18 mouse cellular contexts compared by ENCODE assay signal in genomic region chr2:169286701-169287100, GRCm38 (mm10).
"Had no signal": no experiment of that assay in that cellular context is flagged by ENCODE, and none has a peak within 500 bp of the region (broad histone marks: within the 10 kb centered on the region; RNA-seq: fewer than 3 reads in every experiment).

No protein-coding gene starts in this region.

- H3K27me3 ChIP-seq: liver, embryonic 12.5 days; lung, embryonic 15.5 days; midbrain, embryonic 12.5 days; neural tube, embryonic 13.5 days; neural tube, embryonic 15.5 days; stomach, embryonic 15.5 days had no signal

- H3K36me3 ChIP-seq: liver, embryonic 12.5 days; lung, embryonic 15.5 days; midbrain, embryonic 10.5 days; midbrain, embryonic 12.5 days; neural tube, embryonic 13.5 days; neural tube, embryonic 15.5 days; stomach, embryonic 15.5 days had no signal

- H3K4me3 ChIP-seq: liver, embryonic 12.5 days; lung, embryonic 15.5 days; midbrain, embryonic 10.5 days; midbrain, embryonic 12.5 days; myocyte; neural tube, embryonic 13.5 days; neural tube, embryonic 15.5 days; stomach, embryonic 15.5 days had no signal

- H3K27ac ChIP-seq: liver, embryonic 12.5 days; liver, embryonic 14.5 days; lung, embryonic 15.5 days; midbrain, embryonic 10.5 days; midbrain, embryonic 12.5 days; neural tube, embryonic 13.5 days; neural tube, embryonic 15.5 days; stomach, embryonic 15.5 days; stomach, postnatal 0 days had no signal

- DNase-seq: lung, adult 18-20 months; lung, postnatal 4 days; midbrain, embryonic 14.5 days; retina, postnatal 1 day; right cerebral cortex, adult 18-20 months; right cerebral cortex, postnatal 14 days; thymus, postnatal 14 days; thymus, postnatal 36 days had no signal

- H3K4me1 ChIP-seq: liver, embryonic 12.5 days; lung, embryonic 15.5 days; midbrain, embryonic 10.5 days; midbrain, embryonic 12.5 days; neural tube, embryonic 13.5 days; neural tube, embryonic 15.5 days; stomach, embryonic 15.5 days had no signal
